Mouse (Mus musculus) kidney, postnatal 0 days (tissue): Measurements from ENCODE around the gene Dlg3. TPM values are rescaled to one million over a fixed set of nuclear protein-coding genes. Genes with fewer than 3 reads are reported as not detected.

ENCODE experiments used
- ATAC-seq: fragments of 200-750 bp; cut with Nextera tagmentation; replicated peaks from 2 replicates; pipeline ENCODE4 v1.8.0; 2017; ENCODE audit warnings: low read depth, moderate number of reproducible peaks, moderate TSS enrichment, moderate library complexity; ENCODE audit not compliant: low FRiP score
- DNase-seq: peaks from one replicate; pipeline ENCODE4 v3.0.0-alpha.2; 2016; ENCODE audit warnings: low spot score
- H3K27ac ChIP-seq: fragments of 300-500 bp; sonication (generic); 2 replicates; pipeline ENCODE4 v1.5.1; 2014; ENCODE audit warnings: mild to moderate bottlenecking
- H3K27me3 ChIP-seq: fragments of 300-500 bp; sonication (generic); 2 replicates; pipeline ENCODE4 v1.6.1; 2014; ENCODE audit warnings: low read length, mixed read lengths; ENCODE audit not compliant: insufficient read depth
- H3K36me3 ChIP-seq: fragments of 300-500 bp; sonication (generic); 2 replicates; pipeline ENCODE4 v1.6.1; 2014; ENCODE audit warnings: low read length, mixed read lengths; ENCODE audit not compliant: insufficient read depth
- H3K4me1 ChIP-seq: fragments of 300-500 bp; sonication (generic); replicated peaks from 2 replicates; pipeline ENCODE4 v1.6.1; 2014; ENCODE audit warnings: antibody characterized with exemption, low read length, mixed read lengths; ENCODE audit not compliant: insufficient read depth
- H3K4me2 ChIP-seq: fragments of 300-500 bp; sonication (generic); 2 replicates; pipeline ENCODE4 v1.6.1; 2014; ENCODE audit warnings: mild to moderate bottlenecking, low read length, moderate library complexity, mixed read lengths
- H3K4me3 ChIP-seq: fragments of 300-500 bp; sonication (generic); replicated peaks from 2 replicates; pipeline ENCODE4 v1.5.1; 2014; ENCODE audit warnings: low read depth, low read length
- H3K9ac ChIP-seq: fragments of 300-500 bp; sonication (generic); 2 replicates; pipeline ENCODE4 v1.6.1; 2014; ENCODE audit warnings: low read depth, low read length
- H3K9me3 ChIP-seq: fragments of 300-500 bp; sonication (generic); replicated peaks from 2 replicates; pipeline ENCODE4 v1.6.1; 2016; ENCODE audit warnings: low read length, inconsistent platforms, mixed read lengths
- CTCF ChIP-seq: IDR thresholded peaks from 2 replicates; pipeline ENCODE4 v1.5.1; 2016; ENCODE audit warnings: antibody characterized with exemption, low read depth, mild to moderate bottlenecking, moderate library complexity
- WGBS: fragments of 180-500 bp; shearing (Covaris S2); extraction: QIAGEN DNeasy Blood & Tissue Kit; methylation state at CpG from one replicate; pipeline ENCODE4 v1.1.7; 2014; 5-methylcytosine and 5-hydroxymethylcytosine counted together
- polyA plus RNA-seq: library from polyadenylated mRNA; unstranded; fragments of >200 nt; fragmentation: Nextera tagmentation; extraction: Ambion mirVana; gene quantifications from 2 replicates; pipeline ENCODE4 v1.2.1, GENCODE M21; 2015

Dlg3 gene
- polyA plus RNA-seq: 1.8 and 1.9 TPM in 2 replicates

DNA sequence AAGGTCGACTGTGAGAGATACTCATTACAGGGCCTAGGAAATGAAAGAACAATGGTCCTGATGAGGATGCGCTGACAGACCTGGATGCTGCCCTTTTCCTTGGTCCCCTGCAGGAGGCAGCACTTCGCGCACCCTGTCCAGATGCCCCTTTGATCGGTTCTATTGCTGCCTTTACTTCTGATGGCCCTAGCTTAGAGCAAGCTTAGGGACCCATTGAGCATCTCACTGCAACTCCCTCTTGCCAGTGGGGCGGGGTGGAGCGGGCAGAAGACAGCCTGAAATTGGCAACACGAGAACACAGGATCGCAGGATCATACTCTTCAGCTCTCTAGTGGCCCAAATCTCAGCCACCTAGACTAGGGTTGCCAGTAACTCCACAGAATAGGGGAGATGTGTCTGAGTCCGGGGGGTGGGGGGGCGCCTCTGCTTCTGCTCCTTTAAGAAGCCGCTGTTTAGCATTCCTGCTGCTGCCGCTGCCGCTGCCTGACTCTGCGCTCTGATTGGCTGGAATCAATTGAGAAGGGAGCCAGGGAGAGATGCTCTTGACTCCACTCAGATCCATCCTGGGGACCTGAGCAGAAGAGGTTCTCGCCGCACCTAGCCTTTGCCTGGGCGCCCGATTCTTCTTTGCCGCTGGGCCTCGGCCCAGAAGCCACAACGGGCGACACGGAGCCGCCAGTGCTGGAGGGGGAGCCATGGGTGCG, at the start of gene Dlg3:
Gene Dlg3, plus strand, starts transcription at position 542 of the 704 bp plus-strand sequence.
- WGBS: 28% methylated on average over 26 of the region's 26 CpGs
- H3K9me3 ChIP-seq: no peaks in the 10 kb centered on the region
- no peak within 1 kb of the TSS for H3K9ac ChIP-seq
- ATAC-seq (0 out of 2 replicates have a peak, but pooled peaks have one; percentile 33), DNase-seq (peak; percentile 21)
- H3K4me1 ChIP-seq: no peaks in the 10 kb centered on the region
- H3K4me2 ChIP-seq: peak within 1 kb of the TSS; percentile 63
- peak; percentile 43 for TF ChIP-seq CTCF
- no peaks in the 10 kb centered on the region for H3K36me3 ChIP-seq
- H3K27me3 ChIP-seq: no peaks in the 10 kb centered on the region
- H3K4me3 ChIP-seq: peak within 1 kb of the TSS; percentile 31
- no peak within 1 kb of the TSS for H3K27ac ChIP-seq

DNA sequence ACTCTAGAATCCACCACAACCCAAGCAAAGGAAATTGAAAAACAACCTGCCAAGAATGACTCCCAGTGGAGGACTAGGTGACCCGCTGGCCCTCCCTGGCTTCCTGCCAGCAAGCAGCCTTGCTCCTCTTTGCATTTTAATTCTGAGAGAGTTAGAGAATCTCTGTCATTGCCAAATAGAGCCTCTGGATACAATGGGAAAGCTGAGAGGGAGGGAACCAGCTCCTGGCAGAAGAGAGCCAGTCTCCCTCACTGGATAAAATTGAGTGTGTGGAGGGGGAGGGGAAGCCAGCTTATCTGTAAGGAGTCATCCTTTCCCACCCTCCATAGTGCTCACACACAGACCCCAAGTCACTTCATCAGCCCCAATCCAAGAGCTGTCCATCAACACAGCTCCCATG, 38.6 kb upstream of the Dlg3 start:
- H3K36me3 ChIP-seq: no peaks in the 10 kb centered on the region
- ATAC-seq (no peak), DNase-seq (peak; percentile 14)
- no peak overlapping the region for H3K4me2 ChIP-seq
- H3K27ac ChIP-seq: no peak overlapping the region
- whole genome bisulfite sequencing: 32% methylated on average over 1 of the region's 1 CpGs
- no peaks in the 10 kb centered on the region for H3K9me3 ChIP-seq
- no peak for TF ChIP-seq CTCF
- no peak overlapping the region for H3K4me3 ChIP-seq
- no peak overlapping the region for H3K9ac ChIP-seq
- no peaks in the 10 kb centered on the region for H3K27me3 ChIP-seq
- H3K4me1 ChIP-seq: no peaks in the 10 kb centered on the region

DNA sequence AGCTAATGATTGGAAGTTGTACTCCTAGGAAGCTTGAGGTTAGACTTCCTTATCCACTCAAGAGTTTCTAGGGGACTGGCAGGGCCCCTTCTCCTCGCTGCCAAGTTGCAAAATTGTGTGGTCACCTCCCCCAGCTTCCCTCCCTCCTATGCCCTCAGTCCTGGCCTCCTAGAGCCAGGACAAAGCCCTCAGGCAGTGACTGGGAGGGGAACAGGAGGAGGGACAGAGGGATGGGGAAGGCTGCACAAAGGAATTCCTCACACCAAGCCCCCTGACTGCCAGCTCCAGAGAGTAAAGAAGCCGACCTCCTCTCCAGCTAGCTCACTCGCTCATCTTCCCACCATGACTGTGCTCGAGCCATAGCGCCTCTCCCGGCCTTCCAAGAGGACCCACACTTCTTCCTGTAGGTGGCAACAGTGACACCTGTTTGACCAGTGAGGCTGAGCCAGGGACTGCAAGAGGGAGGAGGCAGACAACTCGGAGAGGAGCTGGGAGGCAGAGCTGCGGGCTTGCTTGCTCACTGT, 37.8 kb upstream of the Dlg3 start, which contains the start of gene Gdpd2:
Gene Gdpd2, plus strand, starts transcription at position 209 of the 524 bp plus-strand sequence.
- peak; percentile 67 for DNase-seq
- Histone ChIP-seq H3K36me3 (no peaks in the 10 kb centered on the region), H3K9ac (no peak within 1 kb of the TSS), H3K4me1 (no peaks in the 10 kb centered on the region), H3K27me3 (no peaks in the 10 kb centered on the region), H3K9me3 (no peaks in the 10 kb centered on the region), H3K4me3 (0 out of 2 replicates have a peak within 1 kb of the TSS, but pooled peaks have one; percentile 2), H3K4me2 (peak within 1 kb of the TSS; percentile 38), H3K27ac (no peak within 1 kb of the TSS)
- 22% methylated on average over 8 of the region's 8 CpGs for whole genome bisulfite sequencing
- ATAC-seq: peak; percentile 82
- peak; percentile 63 for TF ChIP-seq CTCF

DNA sequence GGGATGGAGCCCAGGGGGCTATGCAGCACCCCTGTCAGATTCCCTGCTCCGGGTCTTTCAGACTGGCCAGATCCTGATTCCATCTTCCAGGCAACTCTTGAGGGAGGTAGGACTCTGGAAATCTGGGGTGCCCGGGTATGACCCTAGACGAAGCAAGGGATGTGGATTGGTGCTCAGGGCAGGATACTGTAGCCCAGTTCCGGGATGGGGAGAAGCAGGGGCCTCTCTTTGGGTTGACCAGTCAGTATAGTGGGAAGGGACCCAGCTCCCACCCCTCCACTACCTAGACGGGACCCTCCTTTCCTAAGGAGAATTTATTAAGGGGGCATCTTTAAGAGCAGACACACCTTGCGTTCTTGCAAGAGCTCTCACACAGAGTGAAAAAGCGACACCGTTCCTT, 37.3 kb upstream of the Dlg3 start:
- DNase-seq (no peak), ATAC-seq (peak; percentile 18; the same call in 1 of the 2 replicates)
- 47% methylated on average over 8 of the region's 8 CpGs for WGBS
- Histone ChIP-seq H3K27me3 (no peaks in the 10 kb centered on the region), H3K4me1 (no peaks in the 10 kb centered on the region), H3K36me3 (no peaks in the 10 kb centered on the region), H3K27ac (no peak overlapping the region), H3K9ac (no peak overlapping the region), H3K4me2 (peak overlapping the region; percentile 38), H3K4me3 (0 out of 2 replicates have a peak overlapping the region, but pooled peaks have one; percentile 2), H3K9me3 (no peaks in the 10 kb centered on the region)
- TF ChIP-seq CTCF: no peak

DNA sequence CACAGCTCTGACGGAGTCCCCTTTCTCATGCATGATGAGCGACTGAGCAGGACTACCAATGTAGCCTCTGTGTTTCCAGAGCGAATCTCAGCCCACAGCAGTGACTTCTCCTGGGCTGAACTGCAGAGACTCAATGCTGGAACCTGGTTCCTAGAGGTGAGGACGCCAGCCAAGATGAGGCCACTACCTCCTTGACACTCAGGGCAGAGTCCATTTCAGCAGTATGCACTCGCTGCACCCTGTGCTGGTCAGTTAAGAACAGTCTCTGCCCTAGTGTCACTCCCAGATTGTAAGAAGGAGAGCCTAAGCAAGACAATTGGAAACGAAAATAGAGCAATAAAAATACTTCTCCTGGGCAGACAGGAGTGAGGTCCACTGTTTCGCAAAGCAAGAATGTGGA, 33.2 kb upstream of the Dlg3 start:
- Histone ChIP-seq H3K4me3 (no peak overlapping the region), H3K9me3 (no peaks in the 10 kb centered on the region), H3K4me2 (no peak overlapping the region), H3K36me3 (no peaks in the 10 kb centered on the region), H3K4me1 (no peaks in the 10 kb centered on the region), H3K9ac (no peak overlapping the region), H3K27me3 (no peaks in the 10 kb centered on the region), H3K27ac (no peak overlapping the region)
- ATAC-seq (0 out of 2 replicates have a peak, but pooled peaks have one; percentile 63), DNase-seq (no peak)
- TF ChIP-seq CTCF: no peak
- WGBS: 67% methylated on average over 7 of the region's 7 CpGs

DNA sequence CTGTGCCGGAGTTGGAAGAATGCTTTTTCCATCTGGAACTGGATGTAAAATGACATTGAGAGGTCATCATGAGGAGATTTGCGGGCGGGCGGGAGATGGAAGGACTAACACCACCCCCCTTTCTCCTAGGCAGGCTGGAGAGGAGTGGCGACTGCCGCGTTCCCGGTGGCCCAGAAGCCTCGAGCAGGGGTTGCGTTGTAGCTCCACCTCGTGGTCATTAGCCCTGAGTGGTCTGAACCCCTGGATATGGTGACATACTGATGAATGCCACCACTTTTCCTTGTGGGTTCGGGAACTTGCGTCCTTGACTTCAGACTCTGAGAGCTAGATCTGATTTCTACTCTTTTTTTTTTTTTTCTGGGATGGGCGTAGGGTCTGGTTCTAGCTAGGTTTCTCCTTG, 28.6 kb upstream of the Dlg3 start:
- Histone ChIP-seq H3K27me3 (no peaks in the 10 kb centered on the region), H3K4me1 (no peaks in the 10 kb centered on the region), H3K36me3 (no peaks in the 10 kb centered on the region), H3K9ac (no peak overlapping the region), H3K4me2 (peak overlapping the region; percentile 56), H3K27ac (no peak overlapping the region), H3K4me3 (no peak overlapping the region), H3K9me3 (no peaks in the 10 kb centered on the region)
- no peak for ATAC-seq
- peak; percentile 51 for DNase-seq
- WGBS: 27% methylated on average over 14 of the region's 14 CpGs
- TF ChIP-seq CTCF: peak; percentile 64
